Mouse (Mus musculus) frontal cortex, postnatal 10 days (tissue): ENCODE data around the gene Gm27021.
A peak's percentile ranks its signal among the peaks of the same experiment; 100 is the strongest.

Experiments used
- DNase-seq, 2 experiments: peaks; one replicate each; pipeline ENCODE4 v3.0.0; 2022; ENCODE audit warnings: low spot score in 2 of 2, mixed read lengths in 1 of 2

Gm27021 gene

GRCm38 (mm10) chr8:120566681-120567080 lies 101.2 kb downstream of the Gm27021 start:
- no peak for DNase-seq

GRCm38 (mm10) chr8:120565151-120565711 lies 102.6 kb downstream of the Gm27021 start:
- no peak for DNase-seq

GRCm38 (mm10) chr8:120563851-120564837 lies 103.7 kb downstream of the Gm27021 start:
- DNase-seq = peak; percentile 76 to 78

GRCm38 (mm10) chr8:120563348-120563724 lies 104.5 kb downstream of the Gm27021 start:
- DNase-seq = no peak

DNA sequence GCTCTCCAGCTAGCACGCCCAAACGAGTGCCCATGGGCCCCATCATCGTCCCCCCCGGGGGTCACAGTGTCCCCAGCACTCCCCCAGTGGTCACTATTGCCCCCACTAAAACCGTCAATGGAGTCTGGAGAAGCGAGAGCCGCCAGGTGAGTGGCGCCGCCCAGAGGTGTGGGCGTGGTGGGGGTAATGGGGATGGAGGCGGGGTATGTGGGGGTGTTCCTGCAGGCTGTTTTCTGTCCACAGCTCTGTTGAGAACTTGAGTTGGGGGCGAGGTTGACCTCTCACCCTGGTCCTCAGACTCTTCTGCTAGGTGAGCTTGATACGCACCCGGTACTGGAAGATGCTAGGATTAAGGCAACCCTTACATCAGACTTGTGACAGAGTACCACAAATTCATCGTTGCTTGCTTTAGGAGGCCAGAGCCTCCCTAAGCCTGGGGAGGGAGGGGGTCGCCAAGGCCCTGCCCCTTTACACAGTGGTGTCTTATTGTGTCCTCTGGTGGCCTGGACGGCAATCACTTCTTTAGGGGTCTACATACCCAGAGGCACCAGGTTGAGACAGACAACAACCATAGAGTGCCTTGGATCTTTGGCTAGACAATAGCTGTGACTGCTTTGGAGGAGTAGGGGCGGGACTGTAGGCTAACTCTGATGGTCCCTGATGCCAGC lies 105.1 kb downstream of the Gm27021 start:
- no peak for DNase-seq

- DNase-seq = no peak
Observed at GRCm38 (mm10) chr8:120561539-120562435, 106.1 kb downstream of the Gm27021 start.

DNA sequence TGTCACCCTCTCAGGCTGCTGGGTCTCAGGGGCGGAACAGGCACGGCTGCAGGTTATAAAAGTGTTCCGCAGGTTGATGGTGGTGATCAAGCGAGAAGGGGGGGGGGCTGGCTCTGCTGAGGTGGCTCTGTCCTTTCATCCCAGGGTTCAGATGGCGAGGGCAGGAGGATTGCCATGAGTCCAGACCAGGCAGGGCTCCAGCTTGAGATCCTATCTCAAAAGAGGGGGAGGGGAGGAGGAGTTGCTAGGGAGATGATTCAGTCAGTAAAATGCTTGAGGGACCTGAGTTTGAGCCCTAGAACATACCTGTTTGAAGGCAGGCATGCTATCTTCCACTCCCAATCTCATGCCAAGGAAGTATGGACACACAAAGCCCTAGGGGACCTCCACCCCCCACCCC lies 107.3 kb downstream of the Gm27021 start:
- DNase-seq = no peak

DNA sequence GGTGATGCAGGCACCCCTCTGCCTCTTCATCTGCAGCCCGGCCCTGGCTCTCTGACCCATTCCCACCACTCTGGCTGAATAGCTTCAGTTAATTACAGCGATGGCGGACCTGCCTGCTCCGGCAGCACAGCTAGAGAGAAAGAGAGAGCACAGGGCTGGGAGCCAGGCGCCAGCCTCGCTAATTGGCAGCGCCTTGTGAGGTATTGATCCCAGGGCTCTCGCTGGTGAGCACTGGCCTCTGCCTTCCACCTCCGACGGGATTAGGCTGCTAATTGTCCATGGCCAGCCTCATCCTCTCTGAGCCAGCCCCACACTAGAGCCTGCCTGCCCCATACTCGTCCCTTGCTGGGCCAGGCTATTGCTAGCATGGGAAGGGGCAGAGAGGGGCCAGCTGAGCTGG lies 108.2 kb downstream of the Gm27021 start:
- DNase-seq = peak in 1 of 2 experiments; percentile 26
